Mouse (Mus musculus) urinary bladder, postnatal 10 days (tissue): ENCODE data around the gene Arnt2.

Experiments
- DNase-seq: peaks from one replicate; pipeline ENCODE4 v3.0.0; 2022; ENCODE audit warnings: low spot score

The Arnt2 gene

DNA sequence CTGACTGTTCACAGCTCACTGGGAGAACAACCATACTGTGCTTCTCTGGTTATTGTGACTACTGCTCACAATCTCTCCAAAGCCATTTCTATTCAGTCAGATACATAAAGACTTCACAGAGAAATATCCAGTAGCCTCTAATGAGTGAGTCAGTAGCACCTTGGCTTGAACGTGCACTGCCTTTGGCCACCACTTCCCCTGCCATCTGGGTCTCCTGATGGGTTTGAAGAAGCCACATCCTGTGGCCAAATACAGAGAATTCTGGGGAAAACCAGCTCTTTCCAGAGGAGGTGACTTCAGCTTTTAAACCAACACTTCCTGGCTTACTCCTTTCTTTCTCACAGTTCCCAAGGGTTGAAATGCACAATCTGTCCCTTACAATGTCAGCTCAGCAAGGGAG, 69.0 kb downstream of the Arnt2 start:
- no peak for DNase-seq

DNA sequence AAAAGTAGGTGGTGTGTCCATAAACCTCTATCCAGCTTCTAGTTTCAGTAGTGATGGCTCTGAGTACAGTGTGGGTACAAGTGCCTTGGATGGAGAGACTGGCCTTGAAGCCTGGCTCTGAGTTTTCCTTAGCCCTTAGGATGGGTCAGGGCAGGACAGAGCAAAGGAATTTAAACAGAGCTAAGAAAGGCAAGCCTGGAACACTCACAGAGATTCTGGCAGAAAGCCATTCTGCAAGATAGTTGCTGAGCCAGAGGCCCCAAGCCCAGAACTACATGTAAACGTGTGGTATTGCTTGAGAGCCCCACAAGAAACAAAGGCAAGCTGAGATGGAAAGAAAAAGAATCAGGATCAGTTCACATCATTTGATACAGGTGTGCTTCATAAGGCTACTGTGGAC, 70.8 kb downstream of the Arnt2 start:
- DNase-seq, result no peak

DNA sequence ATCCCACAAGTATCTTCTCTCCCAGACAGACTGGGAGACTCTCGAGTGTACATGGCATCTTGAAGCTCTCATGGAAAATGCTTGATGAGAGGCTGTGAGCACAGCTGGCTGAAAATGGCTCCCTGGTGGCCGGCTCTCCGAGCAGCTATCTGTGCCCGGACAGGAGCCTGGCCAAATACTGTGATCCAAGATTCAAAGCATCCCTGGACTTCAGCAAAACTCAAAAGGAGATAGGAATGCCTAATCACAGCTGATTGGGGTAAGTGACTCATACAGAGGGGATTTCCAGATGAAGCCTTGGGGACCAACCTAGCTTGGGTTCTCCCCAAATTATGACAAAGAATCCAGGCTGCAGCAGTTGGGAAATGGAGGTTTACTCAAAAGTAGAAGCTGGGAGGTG, 72.2 kb downstream of the Arnt2 start:
- no peak for DNase-seq

DNA sequence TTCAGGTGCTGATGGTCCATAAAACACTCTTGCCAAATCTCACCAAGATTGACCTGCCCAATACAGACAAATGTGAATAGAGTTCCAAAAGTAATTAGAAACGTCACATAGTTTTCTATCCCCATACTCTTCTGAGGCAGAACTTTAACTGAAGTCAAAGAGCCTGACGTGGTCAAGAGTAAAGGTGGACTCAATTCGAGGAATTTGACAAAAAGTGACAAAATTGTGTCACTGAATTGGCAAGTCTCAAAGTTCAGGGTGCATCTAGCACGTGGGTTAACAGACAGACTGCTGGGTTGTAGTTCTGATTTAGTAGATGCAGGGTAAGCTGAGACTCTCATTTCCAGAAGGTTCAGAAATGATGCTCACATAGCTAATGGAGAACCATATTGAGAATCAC, 73.1 kb downstream of the Arnt2 start:
- no peak for DNase-seq

DNA sequence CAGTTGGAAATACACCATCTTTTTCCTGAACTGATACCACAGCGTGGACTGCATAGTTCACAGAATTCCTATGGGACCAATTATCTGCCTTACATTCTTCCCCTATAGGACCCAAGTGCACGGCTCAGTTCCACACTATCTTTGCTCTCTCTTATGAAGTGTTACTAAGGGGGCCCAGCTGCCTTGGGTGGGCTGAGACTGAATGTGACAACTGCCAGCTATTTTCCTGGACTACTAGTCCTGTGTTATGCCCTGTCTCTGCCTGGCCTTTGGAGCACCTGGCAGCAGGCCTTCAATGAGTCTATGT, 73.4 kb downstream of the Arnt2 start:
- no peak for DNase-seq

DNA sequence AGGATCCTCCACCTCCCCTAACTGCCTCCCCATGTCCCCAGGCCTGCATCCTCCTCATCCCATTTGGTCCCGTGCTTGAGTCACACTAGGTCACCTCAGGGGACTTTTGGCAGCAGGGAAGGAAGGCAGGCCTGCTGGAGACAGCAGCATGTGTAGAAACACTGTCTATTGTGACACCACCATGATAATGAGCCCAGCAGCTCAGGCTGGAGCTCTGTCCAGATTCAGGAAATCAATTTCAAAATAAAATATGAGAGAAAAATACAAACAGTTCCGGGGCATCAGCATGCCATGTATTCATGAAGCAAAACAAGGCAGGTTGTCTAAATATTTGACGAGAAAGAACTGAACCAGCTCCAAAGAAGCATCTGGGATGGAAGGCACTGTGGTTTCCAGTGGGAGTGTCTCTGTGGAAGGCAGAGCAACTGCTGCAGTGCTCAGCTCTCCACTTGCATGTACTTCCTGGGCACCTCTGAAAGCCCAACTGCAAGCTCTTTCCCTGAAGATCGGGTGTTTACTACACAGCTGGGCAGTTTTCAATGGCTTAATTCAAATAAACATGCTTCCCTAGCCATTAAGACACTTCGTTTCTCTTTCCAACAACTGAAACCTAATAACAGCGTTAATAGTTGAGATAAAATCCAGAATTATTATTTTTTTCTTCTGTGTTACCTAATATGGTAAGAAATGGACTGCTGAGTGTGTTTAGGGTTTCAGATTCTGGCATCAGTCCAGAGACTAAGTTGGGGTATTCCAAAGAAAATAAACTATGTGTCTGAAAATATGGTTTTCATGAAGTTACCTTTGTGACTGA, 74.0 kb downstream of the Arnt2 start:
- DNase-seq, result no peak

DNA sequence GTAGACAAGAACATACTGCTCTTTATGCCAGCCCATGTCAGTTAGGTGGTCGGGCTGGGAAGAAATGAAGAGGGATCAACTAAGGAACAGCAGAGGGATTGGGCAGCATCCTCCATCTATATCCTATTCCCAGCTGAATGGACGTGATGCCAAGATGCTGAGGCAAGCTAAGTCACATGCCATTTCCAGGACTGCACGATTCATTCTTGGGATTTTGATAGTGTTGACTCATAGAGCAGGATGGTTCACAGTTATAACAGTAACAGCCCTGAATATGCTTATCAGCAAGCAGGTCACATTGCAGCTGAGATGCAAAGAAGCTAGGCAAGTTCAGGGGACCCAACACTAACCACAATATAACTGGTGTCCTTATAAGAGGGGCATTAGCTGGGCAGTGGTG, 76.0 kb downstream of the Arnt2 start:
- DNase-seq, result no peak

DNA sequence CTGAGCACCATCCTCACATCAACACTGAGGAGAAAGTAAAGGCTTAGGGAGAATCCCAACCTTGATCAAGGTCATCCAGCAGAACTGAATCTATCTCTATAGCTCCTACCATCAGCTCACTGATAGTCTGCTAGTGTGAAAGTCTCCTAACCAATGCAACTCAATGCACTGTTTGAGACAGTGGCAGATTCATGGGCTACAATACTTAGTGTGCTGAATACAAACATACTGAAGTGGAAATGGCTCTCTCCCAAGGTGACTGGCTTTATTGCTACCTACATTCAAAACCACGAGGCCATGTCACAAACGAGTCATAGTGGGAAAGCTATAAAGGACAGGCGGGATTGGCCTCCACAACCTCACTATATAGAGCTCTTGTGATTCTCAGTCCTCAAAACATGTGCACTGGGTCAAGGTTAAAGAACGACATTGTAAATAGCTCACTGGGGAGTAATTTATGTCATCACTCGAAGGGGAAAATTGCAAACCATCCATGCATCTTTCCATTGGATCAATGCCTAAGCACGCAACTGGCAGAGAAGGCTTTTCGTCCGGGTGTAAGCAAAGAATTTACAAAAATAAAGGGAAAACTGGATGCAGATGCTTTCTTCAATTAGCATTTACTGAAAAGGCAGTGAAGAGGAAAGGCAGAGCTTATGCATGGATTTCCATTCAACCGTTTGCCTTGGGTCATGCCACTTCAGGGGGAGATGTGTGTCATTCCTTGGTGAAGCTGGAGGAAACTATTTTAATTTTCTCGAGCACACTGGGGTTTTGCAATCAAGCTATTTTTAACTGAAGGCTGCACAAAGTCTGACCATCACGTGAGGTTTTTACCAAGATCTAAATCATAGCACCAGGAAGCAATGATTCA, 77.4 kb downstream of the Arnt2 start:
- DNase-seq, result no peak

DNA sequence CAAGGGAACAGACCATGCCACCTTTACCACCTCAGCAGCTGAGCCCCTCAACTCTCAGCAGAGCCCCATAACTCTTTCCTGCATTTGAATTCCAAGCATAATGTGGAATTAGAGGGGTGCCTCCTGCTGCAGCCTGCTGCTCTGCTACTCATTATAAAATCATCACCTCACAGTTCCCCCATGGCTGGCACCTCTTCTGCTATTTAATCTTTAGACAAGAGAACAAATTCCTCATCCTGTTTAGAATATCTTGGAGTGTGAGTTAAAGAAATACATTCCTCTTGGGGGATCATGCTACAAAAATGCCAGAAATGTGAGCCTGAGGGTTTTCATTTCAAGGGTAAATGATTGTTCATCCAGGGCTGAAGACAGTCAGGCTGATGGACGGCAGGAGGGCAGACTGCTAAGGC, 80.8 kb downstream of the Arnt2 start:
- no peak for DNase-seq

DNA sequence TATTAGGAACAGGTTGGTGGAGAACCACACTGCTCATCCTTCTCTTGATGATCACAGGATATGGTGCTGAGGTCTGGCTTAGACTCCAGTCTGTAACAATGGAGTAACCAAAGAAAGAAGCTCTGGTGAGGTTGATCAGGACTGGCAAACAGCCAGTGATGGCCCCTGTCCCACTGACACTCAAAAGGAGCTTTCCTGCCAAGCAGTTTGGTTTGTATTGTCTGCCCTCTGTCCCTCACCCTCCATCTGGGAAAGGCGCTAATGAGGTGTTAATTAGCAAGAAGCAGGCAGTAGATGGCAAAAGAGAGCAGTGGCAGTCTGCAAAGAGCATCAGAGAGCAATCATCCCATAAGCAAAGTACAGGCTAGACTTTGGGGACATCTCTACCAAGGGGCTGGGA, 81.2 kb downstream of the Arnt2 start:
- no peak for DNase-seq

DNA sequence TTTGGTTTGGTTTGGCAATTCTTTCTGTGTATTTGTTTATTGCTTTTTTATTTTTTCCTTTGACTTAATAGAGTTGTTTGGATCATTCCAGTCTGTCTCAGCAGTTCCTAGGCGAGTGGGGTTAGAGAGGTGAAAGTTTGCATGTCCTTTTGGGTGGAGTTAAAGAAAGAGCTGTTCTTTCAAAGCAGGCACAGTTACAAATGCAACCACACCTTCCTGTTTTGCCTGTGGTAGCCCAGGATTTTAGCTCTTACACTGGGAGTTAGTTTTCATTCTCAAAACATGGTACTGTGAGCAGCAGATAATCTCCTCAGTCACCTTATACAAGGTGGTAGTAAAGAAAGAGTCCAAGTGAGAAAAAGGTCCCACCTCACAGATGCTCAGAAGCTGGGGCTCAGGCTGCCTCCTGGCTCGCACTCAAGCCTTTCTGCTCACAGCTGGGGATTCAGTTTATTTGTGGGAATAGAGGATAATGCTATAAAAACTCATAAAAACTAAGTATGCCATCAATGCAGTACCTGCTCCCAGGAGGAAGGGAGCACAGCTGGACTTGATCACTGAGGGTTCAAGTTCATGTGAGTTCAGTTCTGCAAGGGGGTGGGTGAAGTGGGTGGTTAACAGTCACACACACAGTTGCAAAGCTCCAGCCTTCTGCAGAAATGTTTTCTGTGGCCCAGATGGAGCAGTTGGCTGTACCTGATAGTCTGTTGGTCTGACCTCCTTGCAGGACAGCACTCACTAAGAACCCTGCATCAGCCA, 84.2 kb downstream of the Arnt2 start:
- no peak for DNase-seq

DNA sequence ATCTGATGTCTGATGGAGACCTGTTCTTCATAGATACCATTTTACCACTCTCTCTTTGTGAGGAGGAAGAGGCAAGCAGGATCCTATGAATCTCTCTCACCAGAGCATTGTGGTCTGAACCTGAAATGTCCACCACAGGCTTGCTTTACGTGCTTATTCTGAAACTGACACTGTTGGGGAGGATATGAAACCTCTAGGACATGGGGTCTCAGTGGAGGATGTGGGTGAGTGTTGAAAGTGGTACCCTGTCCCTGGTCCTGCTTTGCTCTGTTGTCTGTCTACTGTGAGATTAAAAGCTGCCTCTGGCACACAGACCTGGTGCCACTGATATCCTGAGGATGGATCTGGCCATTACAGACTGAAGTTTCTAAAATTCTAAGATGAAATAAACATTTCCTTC, 88.4 kb downstream of the Arnt2 start:
- no peak for DNase-seq

DNA sequence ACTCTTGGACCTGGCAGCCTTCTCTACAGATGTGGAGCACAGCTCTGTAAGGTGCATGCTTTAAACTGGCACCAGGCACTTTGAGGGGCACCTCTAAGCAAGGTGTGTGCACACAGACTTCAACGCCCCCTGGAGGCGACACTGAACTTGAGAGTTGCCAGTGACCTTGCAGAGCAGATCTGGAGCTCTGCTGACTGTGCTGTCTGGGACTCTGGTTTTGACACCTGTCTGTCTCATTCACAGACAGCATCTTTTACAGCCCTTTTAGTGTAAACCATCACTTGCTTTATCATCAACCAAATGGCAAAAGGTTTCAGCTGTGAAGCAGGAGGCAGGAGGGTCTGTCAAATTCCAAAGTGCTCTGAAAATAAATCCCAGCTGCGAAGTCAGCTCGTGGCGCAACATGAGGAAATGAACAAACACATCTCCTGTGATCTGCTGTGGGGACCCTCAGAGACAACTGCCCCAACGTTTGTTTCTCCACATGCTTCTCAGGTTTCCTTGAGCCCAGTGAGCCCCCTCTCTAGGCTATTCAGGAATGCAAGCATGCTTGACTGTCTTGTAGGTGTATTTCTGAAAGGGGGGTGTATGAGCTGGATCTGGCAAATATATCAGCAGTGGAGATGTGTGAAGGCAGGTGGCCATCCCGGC, 94.5 kb downstream of the Arnt2 start:
- no peak for DNase-seq

DNA sequence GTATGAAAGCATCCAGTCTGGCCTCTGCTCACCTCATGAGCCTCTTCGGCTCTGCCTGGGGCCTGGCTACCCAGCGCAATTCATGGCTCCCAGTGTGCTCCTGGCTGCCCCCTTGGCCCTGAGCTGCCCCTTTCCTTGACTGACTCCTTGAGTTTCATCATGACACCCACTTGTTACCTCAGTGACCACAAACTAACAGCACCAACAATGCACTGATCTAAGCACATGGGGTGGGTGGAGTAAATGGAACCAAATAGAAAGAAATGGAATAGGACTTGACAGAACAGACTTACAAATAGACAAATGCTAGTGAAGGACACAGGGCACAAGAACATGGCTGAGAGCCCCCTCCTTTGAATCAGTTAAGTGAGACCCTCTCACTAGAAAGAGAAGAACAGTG, 95.2 kb downstream of the Arnt2 start:
- no peak for DNase-seq

DNA sequence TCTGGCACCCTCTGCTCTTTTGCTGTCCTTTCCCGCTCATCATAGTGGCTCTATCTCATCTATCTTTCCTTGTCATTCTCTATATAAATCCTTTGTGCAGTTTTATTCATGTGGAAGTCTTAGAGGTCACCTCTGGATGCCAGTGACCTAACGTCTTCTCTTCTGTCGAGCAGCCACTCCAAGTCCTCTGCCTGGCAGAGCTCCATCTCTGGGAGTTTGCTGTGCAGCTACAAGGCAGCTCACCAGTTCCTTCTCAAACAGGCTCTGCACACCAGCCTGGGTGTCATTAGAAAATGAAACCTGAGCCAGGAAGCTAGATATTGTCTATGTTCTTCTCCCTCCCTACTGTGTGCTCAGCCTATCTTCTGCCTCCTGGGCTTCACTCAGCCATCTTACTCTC, 98.4 kb downstream of the Arnt2 start:
- no peak for DNase-seq

DNA sequence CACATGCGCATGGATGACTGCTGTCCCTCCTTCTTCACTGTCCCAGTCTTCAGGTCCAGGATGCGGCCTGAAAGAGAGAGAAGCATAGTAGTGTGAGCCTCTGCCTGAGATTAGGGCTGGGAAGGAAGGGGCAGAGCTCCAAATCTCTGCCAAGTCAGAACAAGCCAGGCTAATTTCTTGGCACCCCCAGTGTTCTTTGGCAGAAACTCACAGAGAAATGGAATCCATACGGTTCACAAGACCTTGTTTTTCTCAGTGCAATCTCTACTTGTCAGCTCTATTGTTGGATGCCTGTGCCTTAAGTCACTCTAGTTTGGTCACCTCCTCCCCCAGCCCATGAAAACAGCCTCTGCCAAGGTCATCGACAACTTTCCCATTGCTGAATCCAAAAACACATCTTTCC, 99.1 kb downstream of the Arnt2 start:
- DNase-seq, result no peak

DNA sequence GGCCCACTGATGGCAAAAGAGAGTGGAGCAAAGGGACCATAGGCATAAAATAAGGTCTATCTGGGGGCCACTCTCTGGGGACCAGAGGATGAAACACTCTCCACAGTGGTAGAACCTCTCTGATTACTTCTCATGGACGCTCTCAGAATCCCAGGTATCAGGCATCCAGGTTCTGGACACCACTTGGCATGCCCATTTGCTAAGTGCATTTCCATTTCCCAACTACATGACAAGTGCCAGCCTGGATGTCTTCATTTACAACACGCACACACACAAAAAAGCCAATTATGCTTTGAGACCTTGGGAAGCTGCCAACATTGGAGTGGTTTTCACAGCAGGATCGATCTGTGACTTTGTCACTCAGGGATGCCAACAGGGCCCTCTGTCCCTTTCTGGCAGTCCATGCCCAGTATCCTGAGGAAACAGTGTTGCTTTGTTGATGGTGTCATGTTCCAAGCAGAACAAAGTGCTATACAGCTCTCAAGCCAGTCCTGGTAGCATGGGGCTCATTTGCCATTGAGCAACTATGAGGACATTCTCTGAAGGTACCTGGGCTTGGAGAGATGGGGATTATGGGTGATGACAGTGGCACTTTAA, 102.5 kb downstream of the Arnt2 start:
- no peak for DNase-seq

DNA sequence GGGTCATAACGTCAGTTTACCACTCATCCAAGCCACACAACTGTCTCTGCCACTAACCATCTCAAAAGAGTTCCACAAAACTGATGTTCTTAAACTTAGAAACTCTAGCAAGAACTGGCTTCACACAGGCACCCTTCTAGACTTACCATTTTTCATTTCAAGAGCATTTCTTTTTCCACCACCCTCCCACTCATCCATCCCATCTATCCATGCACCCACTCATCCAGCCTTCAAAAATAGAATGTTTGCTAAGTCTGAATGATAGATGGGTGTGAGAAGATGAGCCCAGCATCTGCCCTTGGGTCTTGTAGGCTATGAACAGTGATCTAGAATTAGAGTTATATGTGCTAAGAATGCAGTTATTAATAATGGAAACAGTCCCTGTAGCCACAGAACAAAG, 109.7 kb downstream of the Arnt2 start:
- DNase-seq, result no peak

DNA sequence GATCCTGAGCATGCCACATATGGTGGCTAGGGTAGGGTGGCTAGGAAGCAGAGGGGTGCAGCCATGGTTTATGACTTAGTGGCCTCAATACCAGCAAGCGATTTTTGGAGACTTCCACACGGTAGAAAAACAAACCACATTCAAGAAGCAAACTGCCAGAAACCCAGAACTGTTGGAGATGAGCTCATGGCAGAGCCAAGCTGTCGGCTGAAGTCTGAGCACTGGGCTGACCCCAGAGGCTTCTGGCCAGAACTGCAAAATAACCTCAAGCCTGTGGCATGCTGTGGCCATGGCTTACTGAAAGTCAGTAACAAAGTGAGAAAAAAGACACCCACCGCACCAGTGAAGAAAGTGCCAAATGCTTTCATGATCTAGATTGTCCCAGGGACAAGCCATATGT, 110.4 kb downstream of the Arnt2 start:
- DNase-seq, result no peak

DNA sequence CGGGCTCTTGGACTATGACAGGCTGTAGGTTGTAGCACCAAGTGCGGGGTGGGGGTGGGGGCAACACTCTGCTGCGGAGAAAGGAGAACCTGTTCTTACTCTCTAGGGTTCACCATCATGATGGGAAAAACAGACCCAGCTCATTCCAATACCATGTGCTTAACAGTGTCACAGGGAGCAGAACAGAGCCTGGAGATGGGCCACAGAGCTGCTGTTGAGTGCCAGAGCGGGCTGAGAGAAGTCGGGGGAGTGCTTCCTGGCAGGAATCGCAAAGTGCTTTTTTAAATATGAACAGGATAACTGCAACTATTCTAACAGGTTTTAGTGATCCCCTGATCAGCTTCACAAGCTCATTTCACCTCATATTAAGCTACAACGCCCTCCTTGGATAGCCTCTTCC, 116.9 kb downstream of the Arnt2 start:
- DNase-seq, result no peak

DNA sequence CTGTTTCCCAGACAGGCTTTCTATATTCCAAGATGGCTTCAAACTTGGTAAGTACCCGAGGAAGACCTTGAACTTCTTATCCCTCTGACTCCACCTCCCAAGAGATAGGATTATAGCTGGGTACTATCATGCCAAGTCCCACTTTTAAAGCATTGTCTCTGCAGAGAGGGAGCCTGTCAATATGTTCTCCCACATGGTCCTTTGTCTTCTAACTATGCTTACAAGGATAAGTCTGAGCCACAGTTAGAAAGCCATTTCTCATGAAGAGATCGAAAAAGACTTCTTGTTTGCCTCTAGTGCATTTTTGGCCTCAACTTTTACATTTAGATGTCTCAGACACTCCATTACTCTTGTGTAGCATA, 122.8 kb downstream of the Arnt2 start:
- no peak for DNase-seq
